In the genomic region with DNA sequence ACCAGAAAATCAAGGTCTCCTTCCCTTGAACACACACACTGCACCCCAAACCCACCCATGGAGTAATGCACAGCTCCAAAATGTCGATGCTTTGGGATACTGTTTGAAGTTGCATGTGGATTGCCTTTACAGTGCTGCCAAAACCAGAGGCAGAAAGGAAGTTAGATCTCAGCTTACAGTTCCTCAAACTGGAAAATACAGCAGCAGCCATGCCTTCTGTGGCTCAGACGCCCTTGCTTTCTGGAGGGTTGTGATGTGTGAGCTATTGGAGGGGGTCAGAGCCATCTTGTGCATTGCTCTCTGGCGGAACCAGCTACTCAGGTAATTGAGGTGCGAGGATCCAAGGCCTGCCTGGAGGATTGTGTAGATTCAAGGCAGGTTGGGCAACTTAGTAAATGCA, we compare ENCODE assay signal across 16 mouse cellular contexts. TPM values are rescaled to one million over a fixed set of nuclear protein-coding genes. Genes with fewer than 3 reads are reported as not detected.
DNase-seq lines count a peak whose midpoint lies in the region; ATAC-seq lines count a peak whose summit lies in the region.
"Had no signal": no experiment of that assay in that cellular context is flagged by ENCODE, and none has a peak within 500 bp of the region (broad histone marks: within the 10 kb centered on the region; RNA-seq: fewer than 3 reads in every experiment).

No protein-coding gene starts in this region.

- 0 out of 2 replicates have a peak, but pooled peaks cover 7% of the 10 kb centered on the region for H3K36me3 ChIP-seq in macrophage (ENCODE audit: inconsistent target)
- H3K36me3 ChIP-seq: forebrain, embryonic 15.5 days; hindbrain, embryonic 15.5 days; midbrain, embryonic 12.5 days had no signal

- H3K4me3 ChIP-seq in macrophage (ENCODE audit: inconsistent target), result no peak overlapping the region
- H3K4me3 ChIP-seq: erythroblast, embryonic 14.5 days; forebrain, embryonic 15.5 days; hindbrain, embryonic 15.5 days; midbrain, embryonic 12.5 days had no signal

- peak; percentile 34 for DNase-seq in cerebellum, adult 9-11 months
- no peak for DNase-seq in cerebellum, postnatal 25 days
- DNase-seq in kidney, adult 9 months, result peak; percentile 14
- no peak for DNase-seq in kidney, adult 11 months
- DNase-seq in layer of hippocampus, adult 18-20 months (ENCODE audit: low spot score in 2 of 2), result no peak
- no peak for DNase-seq in adrenal gland, adult 2 months
- DNase-seq: thymus, postnatal 25 days had no signal

- ATAC-seq in granulocyte monocyte progenitor cell, adult 5-6 weeks (replicated peaks; ENCODE audit: poor library complexity, severe bottlenecking), result peak; percentile 45
- ATAC-seq: activated CD4-positive, CD25-positive, alpha-beta regulatory T cell, adult 4 months; forebrain, embryonic 15.5 days; intestine, postnatal 0 days had no signal

- 8% methylated on average over 3 of the region's 4 CpGs for WGBS in macrophage (ENCODE audit: missing documents)

- H3K27ac ChIP-seq in macrophage, result peak overlapping the region; percentile 95
- H3K27ac ChIP-seq: forebrain, embryonic 15.5 days; hindbrain, embryonic 15.5 days; liver, embryonic 14.5 days; midbrain, embryonic 12.5 days had no signal

- H3K79me2 ChIP-seq in macrophage (ENCODE audit: inconsistent target), result peaks cover 35% of the 10 kb centered on the region; the same call in 1 of the 2 replicates

RNA-seq across cellular contexts. Expression of a gene that starts 30.0 kb away (rescaled TPM):
- 69.3 and 73.3 TPM in 2 replicates for total RNA-seq in granulocyte monocyte progenitor cell, adult 5-6 weeks (2014; fragmentation: Nextera tagmentation)
- total RNA-seq in granulocyte monocyte progenitor cell, adult 5-6 weeks (2017), result 129 and 134 TPM in 2 replicates
- 10 to 100 TPM in 2 of 26 experiments, 1 to 10 TPM in 20, under 1 TPM in 4; 0.51 to 13.5 (median 3.7) TPM for total RNA-seq in macrophage (2018; cell fraction: chromatin; rRNA removed)
- total RNA-seq in macrophage (2018; cell fraction: cytosol; rRNA removed), result 10 to 100 TPM in 19 of 26 experiments, 1 to 10 TPM in 7; 6.9 to 17.3 (median 12.8) TPM
- 10 to 100 TPM in 4 of 26 experiments, 1 to 10 TPM in 22; 2.0 to 17.8 (median 4.3) TPM for total RNA-seq in macrophage (2018; cell fraction: nucleus; rRNA removed)
- 11.6 to 23.0 TPM (median 12.1 TPM) in 3 replicates for polyA plus RNA-seq in macrophage (2018)
- total RNA-seq in layer of hippocampus, adult 18-20 months (2021), result 10 to 100 TPM; 18.0 to 18.1 TPM
- 10 to 100 TPM; 36.0 to 44.0 TPM for total RNA-seq in adrenal gland, adult 2 months (2021)
- 13.1 and 16.9 TPM in 2 replicates for polyA plus RNA-seq in adrenal gland, adult 2 months (2012; rRNA removed)

Comparison
In these comparisons a context has a peak if more than half of its experiments do, and no peak if none do; other contexts are left out.
1. DNase-seq: peak in cerebellum, adult 9-11 months (single experiment) and kidney, adult 9 months (single experiment); none in cerebellum, postnatal 25 days (0 of 2), kidney, adult 11 months (single experiment), layer of hippocampus, adult 18-20 months (0 of 2) and adrenal gland, adult 2 months (single experiment).